Mouse (Mus musculus): ENCODE results near the gene Zfp444.
"Not testable (repeated sequence)": the region's sequence is repeated elsewhere in the genome, so short reads cannot be mapped to it uniquely, and the experiment has no call there.

DNA sequence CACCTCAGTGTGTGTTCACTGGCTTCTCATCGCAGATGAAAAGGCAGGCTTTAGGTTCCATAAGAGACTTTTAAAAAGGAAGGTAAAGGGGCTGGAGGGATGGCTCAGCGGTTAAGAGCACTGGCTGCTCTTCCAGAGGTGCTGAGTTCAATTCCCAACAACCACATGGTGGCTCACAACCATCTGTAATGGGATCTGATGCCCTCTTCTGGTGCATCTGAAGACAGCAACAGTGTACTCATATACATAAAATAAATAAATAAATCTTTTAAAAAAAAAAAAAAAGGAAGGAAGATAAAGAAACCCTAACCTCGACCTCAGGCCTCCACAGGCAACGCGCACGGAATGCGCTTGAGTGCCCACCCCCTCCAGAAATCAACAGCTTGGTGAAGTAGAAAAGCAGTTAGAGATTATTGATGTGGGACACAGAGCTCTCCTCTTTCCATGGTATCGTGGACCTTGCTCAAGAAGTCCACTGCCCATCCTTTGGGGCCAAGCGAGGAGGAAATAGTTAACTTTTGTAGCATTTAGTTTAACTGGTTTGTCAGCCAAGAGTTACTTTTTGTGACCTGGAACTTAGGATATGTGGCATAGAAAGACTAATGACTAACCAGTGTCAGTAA lies 2.5 kb downstream of the Zfp444 start:
- not testable (repeated sequence) for TF ChIP-seq E2F4 (IDR thresholded peaks at IDR 0.05; ENCODE audit: insufficient read depth); POLR2A (IDR thresholded peaks at IDR 0.05; ENCODE audit: insufficient read length, low read depth); POLR2AphosphoS2 (IDR thresholded peaks at IDR 0.05; ENCODE audit: insufficient read length, low read depth); MAX (IDR thresholded peaks at IDR 0.05; ENCODE audit: low read depth); TCF12 (IDR thresholded peaks at IDR 0.05; ENCODE audit: insufficient read depth, poor library complexity, severe bottlenecking); USF1 (IDR thresholded peaks at IDR 0.05; ENCODE audit: low read depth); MYOG (IDR thresholded peaks at IDR 0.05; ENCODE audit: control insufficient read depth in 1 of 3, insufficient read depth in 1 of 3, insufficient read length in 2 of 3, low read depth in 2 of 3); MYOD1 (IDR thresholded peaks at IDR 0.05; ENCODE audit: control insufficient read depth in 1 of 3, insufficient read length in 2 of 3, low read depth in 2 of 3); TCF3 (IDR thresholded peaks at IDR 0.05; ENCODE audit: insufficient read length, low read depth)
